Mouse (Mus musculus) brain, embryonic 14.5 days (tissue): ENCODE data around the gene Per2. TPM values are rescaled to one million over a fixed set of nuclear protein-coding genes. Genes with fewer than 3 reads are reported as not detected.

Source experiments
- DNase-seq: peaks from one replicate; pipeline ENCODE4 v3.0.0-alpha.2; 2011; ENCODE audit warnings: low read depth
- CTCF ChIP-seq: fragments of 200-500 bp; IDR thresholded peaks from 2 replicates; pipeline ENCODE4 v1.5.1; 2012; ENCODE audit warnings: inconsistent platforms, mild to moderate bottlenecking, moderate library complexity, borderline replicate concordance; ENCODE audit not compliant: insufficient read depth, insufficient read length; ENCODE audit errors: extremely low read depth
- POLR2A ChIP-seq: fragments of 200-500 bp; IDR thresholded peaks from 2 replicates; pipeline ENCODE4 v1.6.1; 2012; ENCODE audit warnings: mild to moderate bottlenecking, inconsistent platforms, borderline replicate concordance; ENCODE audit not compliant: poor library complexity, insufficient read depth, insufficient read length, severe bottlenecking; ENCODE audit errors: extremely low read depth
- polyA plus RNA-seq: library from polyadenylated mRNA; depleted of rRNA; stranded (reverse); fragments of >200 nt; gene quantifications from 2 replicates; pipeline ENCODE4 v1.2.3, GENCODE M21; 2012

Per2 gene
- polyA plus RNA-seq, 1 experiment = 8.9 TPM

DNA sequence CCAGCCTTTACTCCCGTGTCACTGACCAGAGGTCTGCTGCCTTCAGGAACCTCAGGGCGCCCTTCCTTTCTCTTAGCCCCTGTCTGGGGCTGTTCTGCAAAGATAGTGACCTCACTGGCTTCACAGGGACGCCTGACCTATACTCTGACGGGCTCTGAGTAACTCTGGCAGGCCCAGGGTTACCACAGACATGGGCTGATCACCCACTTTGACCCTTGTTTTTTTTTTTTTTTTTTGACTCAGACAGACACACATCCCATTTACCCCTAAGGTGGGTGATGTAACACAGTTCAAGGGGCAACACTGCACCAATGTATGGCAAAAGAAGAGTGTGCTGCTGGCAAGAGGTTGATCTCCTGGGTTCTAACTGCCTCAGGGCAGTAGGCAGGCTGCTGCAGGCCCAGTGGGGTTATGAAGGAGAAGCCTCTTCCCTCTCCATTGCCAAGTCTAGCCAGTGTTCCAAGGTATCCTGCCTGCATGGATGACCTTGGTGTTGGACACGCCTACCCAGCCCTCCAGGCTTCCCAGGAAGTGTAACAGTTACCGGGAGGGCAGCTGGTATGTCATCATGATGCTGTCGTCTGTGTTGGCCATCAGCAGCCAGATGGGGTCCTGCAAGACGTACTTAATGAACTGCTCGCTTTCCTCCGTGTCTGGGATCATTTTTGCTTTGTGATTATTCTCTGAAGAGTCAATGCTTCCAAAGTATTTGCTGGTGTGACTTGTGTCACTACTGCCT, 39.1 kb downstream of the Per2 start:
- no peak for DNase-seq
- TF ChIP-seq CTCF = no peak

DNA sequence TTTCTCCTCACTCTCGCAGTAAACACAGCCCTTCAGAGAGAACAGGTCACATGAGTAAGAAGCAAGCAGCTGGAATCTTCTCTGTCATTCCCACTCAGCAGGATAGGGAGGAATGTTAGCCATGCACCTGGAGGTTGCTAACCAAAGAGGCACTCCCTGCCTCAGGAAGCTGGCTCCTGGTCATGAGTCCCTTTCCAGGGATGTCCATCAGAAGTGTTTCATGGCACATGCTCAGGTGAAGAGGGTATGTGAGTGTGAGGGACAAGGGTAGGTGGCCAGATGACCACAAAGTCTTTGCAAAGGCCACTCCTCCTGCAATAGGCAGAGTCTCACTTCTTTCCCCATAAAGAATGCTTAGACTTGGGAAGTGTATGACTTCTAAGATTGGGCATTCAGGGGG, 41.1 kb downstream of the Per2 start:
- no peak for DNase-seq
- TF ChIP-seq CTCF = no peak
- no peak for TF ChIP-seq POLR2A

DNA sequence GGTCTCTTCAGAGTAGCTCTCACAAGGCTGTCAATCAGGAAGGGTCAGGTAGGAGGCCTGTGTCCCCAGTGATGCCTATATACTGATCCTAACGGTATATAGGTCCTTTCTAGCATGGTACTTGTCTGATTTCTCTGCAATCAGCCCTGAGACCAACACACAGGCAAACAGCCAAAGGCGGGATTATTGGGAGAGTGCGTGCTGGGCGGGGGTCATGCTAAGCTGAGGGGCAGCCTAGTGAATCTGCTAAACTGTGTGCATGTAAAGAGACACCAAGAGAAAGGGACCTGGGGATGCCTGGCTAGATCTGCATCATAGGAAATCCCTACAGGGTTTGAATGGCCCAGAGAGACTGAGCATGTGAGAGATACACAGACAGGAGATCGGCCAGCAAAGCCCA, 43.8 kb downstream of the Per2 start:
- peak; percentile 73 for DNase-seq
- no peak for TF ChIP-seq CTCF
- TF ChIP-seq POLR2A = no peak

DNA sequence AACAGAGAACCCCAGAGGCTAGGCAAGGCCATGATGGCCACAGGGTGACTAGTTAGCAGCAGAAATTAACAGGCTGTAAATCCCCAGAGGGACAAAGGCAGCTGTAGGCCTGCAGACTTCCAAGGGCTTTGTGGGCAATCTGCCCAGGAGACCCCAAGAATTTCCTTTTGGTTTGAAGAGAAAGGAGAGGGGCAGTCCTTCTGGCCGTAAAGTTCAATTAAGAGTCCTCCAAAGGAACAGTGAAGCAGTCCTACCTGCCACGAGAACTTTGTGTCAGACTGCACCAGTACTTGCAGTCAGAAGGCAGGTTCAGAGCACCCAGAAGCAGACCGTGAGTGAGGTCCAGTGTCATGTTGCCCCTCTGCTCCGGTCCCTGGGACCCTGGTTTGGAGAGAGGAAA, 44.2 kb downstream of the Per2 start:
- DNase-seq = peak; percentile 86
- TF ChIP-seq CTCF (no peak), POLR2A (no peak)

DNA sequence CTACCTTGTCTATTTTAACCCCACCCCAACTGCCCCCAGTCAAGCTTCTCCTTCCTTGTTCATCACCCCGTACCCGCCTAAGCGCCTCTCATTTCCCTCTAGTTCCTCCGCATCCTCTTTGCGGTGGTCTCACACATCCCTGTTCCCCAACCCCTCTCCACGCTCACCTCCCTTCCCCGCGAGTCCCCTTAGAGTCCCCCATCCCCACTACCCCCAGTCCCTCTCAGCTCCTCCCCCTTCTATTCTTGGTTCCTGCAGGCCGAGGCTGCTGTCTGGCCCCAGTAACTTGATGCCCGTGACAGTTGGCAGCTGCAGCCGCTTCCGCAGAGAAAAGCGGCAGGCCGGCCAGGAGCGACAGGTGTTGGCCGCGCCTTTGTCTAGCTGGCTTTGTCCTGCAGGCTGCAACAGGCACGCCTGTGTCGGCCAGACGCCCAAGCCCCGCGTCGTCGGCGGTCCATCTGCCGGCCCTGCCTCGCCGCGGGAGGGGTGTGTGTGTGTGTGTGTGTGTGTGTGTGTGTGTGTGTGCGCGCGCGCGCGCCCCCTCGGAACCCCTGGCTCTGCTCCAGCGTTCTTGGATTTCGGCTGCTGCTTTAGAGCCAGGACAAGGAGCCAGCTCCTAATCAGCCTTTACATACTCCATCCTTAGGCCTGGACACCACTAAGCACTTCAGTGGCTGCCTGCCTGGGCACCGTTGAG, 45.1 kb downstream of the Per2 start, which contains the start of gene Hes6:
TSS of gene Hes6 (minus strand) at position 141 of the 697 bp plus-strand sequence.
- no peak for TF ChIP-seq CTCF
- 0 out of 2 replicates have a peak, but pooled peaks have one; percentile 16 for TF ChIP-seq POLR2A
- DNase-seq = peak; percentile 98

DNA sequence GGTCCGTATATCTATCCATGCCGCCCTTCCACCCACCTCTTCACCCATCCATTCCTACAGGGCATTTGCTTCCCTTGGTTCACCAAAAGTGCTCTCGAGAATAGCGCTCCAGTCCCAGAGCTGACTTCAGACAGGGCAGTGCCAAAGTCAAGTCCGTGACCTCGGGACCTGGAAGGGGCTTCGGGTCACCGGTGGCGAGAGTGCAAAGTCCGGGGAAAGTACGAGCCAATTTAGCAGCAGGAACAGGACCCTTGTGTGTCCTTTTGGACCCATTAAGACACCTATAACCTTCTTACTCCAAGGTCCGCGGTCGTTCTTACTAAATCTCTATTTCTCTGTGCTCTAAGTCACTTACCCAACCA, 45.6 kb downstream of the Per2 start:
- no peak for DNase-seq
- TF ChIP-seq POLR2A (no peak), CTCF (no peak)

DNA sequence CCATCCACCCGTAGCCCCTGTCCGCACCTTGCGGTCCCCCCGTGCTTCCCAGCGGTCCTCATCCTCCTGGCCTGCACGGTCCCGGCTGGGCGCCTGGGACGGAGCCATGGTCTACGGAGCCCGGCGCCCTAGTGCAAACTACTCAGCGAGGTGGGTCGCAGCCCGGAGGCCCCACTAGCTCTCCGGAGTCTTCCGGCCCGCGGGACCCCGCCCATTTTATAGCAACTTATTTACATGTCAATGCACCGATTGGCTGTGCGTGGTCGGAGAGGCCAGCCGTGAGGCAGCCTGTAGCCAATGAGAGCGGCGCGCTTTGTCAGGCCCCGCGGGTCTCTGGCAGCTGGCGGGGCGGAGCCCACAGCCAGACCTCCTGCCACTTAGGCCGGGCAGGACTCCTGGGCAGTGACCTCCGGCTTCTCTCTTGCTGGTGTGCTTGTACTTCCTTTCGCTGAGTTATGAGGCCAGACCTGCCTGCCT, 46.1 kb downstream of the Per2 start:
- TF ChIP-seq POLR2A = peak; percentile 86; the same call in 1 of the 2 replicates
- TF ChIP-seq CTCF = no peak
- peak; percentile 99 for DNase-seq

DNA sequence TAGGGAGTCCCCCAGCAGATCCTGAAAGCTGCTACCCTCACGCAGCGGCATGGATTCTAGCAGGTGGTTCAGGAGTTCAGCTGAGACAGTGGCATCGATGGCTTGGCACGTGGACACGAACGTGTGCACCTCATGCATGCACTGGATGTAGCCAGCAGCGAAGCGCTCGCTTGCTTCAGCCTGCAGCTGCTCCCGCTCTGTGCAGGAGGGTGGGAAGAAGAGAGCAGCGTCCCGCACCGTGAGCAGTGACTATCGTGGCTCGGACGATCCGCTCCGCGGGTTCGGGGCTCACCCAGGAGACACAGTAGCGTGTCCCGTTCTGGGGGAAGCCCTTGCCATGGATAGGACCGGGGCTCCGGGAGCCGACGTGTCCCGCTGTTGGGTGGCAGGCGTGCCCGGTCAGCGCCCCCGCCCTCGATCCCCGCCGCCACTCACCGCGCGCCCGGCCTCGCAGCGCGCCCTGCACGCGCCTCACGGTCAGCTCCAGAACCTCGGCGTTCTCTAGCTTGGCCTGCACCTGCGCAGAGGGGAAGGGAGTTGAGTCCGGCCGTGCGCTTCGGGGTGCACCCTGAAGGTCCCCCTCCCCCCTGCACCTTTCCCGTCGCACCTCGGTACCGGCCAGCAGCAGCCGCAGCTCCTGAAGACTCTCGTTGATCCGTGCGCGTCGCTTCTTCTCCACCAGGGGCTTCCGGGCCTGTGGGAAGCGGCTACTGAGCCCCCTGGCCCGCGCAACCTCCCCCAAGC, 46.7 kb downstream of the Per2 start:
- TF ChIP-seq POLR2A (no peak), CTCF (peak; percentile 29; the same call in 1 of the 2 replicates)
- DNase-seq = peak; percentile 60

DNA sequence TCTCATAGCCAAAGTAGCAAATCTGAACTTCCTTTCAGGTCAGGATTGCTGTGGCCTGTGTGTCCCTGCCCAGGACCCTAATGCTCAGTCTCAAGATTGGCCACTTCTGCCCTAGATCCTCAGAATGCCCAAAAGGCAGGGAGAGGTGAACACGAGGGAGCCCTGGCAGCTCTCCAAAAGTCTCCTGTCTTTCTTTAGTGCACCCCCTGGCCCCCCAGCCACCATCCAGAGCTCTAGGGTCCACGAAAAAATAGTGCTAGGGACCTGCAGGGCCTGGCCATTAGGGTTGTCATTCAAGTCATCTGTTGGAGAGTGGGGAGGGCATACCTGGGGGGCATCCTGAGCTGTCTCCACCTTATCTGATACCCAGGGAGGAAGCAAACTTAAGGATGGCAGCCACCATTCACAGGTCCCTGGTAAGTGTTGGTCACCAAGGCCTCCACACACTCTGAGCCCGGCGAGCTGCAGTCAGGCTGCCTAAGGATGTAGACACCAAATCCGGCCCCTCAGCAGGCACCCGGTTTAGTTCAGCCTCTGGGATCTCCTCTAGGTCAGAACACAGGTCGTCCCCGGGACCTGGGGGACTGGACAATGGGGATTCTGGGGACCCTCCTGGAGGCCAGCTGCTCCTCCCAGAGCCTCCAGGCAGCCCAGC, 47.4 kb downstream of the Per2 start:
- no peak for DNase-seq
- TF ChIP-seq CTCF = no peak
- no peak for TF ChIP-seq POLR2A

DNA sequence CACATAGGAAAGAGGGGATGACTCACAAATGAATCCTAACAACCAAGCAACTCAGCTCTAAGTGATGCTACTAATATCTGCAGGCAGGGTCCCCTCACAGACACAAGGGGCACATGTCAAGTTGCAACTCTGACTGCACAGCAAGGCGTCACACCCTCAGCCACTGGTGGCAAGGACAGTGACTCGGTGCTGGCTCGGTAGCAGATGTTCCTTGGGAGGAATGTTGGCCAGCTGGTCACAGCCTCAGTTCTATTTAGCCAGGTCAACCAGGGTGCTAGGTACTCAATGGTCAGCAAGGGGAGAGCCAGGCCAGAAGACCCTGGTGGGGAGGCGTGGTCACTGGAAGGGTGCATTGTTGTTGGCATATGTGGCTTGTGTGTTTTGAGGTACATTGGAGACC, 51.3 kb downstream of the Per2 start:
- no peak for DNase-seq
- TF ChIP-seq POLR2A = no peak
- no peak for TF ChIP-seq CTCF

DNA sequence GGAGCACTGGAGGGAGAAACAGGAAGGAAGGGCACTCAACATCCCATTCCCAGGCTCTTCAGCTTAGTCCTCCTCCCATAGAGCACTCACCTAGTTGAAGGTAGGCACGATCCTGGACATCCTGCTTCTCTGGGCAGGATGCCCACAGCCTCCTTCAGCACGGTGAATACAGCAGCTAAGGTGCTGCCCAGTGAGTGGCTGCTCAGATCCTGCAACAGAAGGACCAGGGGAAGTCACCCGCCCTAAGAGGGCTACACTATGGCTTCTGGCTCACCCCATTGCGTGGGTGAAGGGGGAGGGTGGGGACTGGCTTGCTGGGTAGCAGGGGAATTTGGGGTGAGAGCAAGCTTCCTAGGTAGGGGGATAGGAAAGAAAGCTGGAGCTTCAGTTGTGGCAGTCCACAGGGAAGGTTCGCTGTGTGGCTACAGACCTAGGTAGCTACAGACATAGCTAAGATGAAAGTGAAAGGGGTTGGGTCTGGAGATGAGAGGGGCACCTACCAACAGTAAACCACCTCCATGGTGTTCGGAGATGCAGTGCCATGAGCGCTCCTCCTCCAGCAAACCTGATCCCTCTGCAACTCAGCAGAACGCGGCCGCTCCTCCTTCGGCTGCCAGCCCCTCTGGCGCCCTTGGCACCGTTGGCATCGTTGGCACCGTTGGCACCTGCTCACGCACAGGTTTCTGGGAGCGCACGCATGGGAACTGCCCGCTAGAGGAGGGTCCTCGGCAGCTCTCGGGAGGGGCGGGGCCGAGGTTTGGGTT, 53.5 kb downstream of the Per2 start:
- no peak for TF ChIP-seq CTCF
- no peak for TF ChIP-seq POLR2A
- peak; percentile 51 for DNase-seq

DNA sequence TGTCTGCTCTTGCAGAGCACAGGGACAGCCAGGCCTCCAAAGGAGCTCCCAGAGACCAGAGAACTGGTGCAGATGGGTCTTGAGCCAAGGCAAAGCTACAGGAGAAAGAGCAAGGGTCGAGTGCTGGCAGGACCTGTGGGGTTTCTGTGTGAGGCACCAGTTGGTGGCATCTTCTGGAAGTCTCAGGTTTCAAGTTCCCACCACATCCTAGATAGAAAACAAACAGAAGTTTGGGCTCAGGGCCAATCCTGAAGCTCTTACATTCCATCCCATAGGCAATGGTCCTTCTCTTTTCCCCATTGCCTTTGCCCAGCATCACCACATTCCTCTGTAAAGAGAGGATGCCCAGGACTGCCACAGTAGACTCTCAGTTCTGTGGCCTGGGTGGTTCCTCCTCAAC, 54.1 kb downstream of the Per2 start:
- no peak for TF ChIP-seq CTCF
- no peak for TF ChIP-seq POLR2A
- DNase-seq = no peak
